Mouse (Mus musculus): ENCODE measurements at regions not wholly inside any gene's neighbourhood (a gene's known extent, or its start where the extent isn't known, plus 50 kb on each side); places are given as distances from the start of the nearest gene placed in this dataset.

- H3K4me1 ChIP-seq: no peaks in the 10 kb centered on the region
- no peaks in the 10 kb centered on the region for H3K27me3 ChIP-seq (replicated peaks)
- no peak overlapping the region for H3K27ac ChIP-seq
- no peak overlapping the region for H3K4me2 ChIP-seq (replicated peaks)
- H3K9ac ChIP-seq: no peak overlapping the region
- WGBS: 25% methylated on average over 4 of the region's 4 CpGs
- no peak overlapping the region for H3K4me3 ChIP-seq
- ATAC-seq (ENCODE audit: low FRiP score, low read depth): no peak
- no peaks in the 10 kb centered on the region for H3K9me3 ChIP-seq
- H3K36me3 ChIP-seq: no peaks in the 10 kb centered on the region
These were observed 142.1 kb upstream of the Slc22a12 start for GRCm38 (mm10) chr19:6684921-6685320.

- Histone ChIP-seq H3K4me3 (no peak overlapping the region), H3K9ac (no peak overlapping the region), H3K4me1 (no peaks in the 10 kb centered on the region), H3K9me3 (no peaks in the 10 kb centered on the region), H3K4me2 (replicated peaks) (no peak overlapping the region), H3K36me3 (no peaks in the 10 kb centered on the region), H3K27ac (no peak overlapping the region), H3K27me3 (replicated peaks) (no peaks in the 10 kb centered on the region)
- ATAC-seq (ENCODE audit: low FRiP score, low read depth): no peak
- WGBS: 22% methylated on average over 13 of the region's 14 CpGs
These were observed 136.8 kb upstream of the Slc22a12 start for GRCm38 (mm10) chr19:6679392-6680307.

- H3K27ac ChIP-seq: no peak overlapping the region
- ATAC-seq (ENCODE audit: low FRiP score, low read depth): no peak
- no peak overlapping the region for H3K4me3 ChIP-seq
- no peaks in the 10 kb centered on the region for H3K36me3 ChIP-seq
- H3K9me3 ChIP-seq: no peaks in the 10 kb centered on the region
- no peaks in the 10 kb centered on the region for H3K27me3 ChIP-seq (replicated peaks)
- 84% methylated on average over 12 of the region's 12 CpGs for WGBS
- no peak overlapping the region for H3K4me2 ChIP-seq (replicated peaks)
- H3K9ac ChIP-seq: no peak overlapping the region
- no peaks in the 10 kb centered on the region for H3K4me1 ChIP-seq
These were observed 134.7 kb upstream of the Slc22a12 start for GRCm38 (mm10) chr19:6677511-6677910.

- no peak overlapping the region for H3K4me3 ChIP-seq
- H3K9me3 ChIP-seq: no peaks in the 10 kb centered on the region
- no peak overlapping the region for H3K27ac ChIP-seq
- H3K9ac ChIP-seq: no peak overlapping the region
- no peak overlapping the region for H3K4me2 ChIP-seq (replicated peaks)
- ATAC-seq (ENCODE audit: low FRiP score, low read depth): no peak
- H3K4me1 ChIP-seq: no peaks in the 10 kb centered on the region
- 45% methylated on average over 3 of the region's 3 CpGs for WGBS
- no peaks in the 10 kb centered on the region for H3K36me3 ChIP-seq
- no peaks in the 10 kb centered on the region for H3K27me3 ChIP-seq (replicated peaks)
These were observed 132.8 kb upstream of the Slc22a12 start for GRCm38 (mm10) chr19:6675586-6675985.

- Histone ChIP-seq H3K27me3 (replicated peaks) (no peaks in the 10 kb centered on the region), H3K4me2 (replicated peaks) (no peak overlapping the region), H3K27ac (no peak overlapping the region), H3K4me3 (no peak overlapping the region), H3K4me1 (no peaks in the 10 kb centered on the region), H3K9me3 (no peaks in the 10 kb centered on the region), H3K36me3 (no peaks in the 10 kb centered on the region), H3K9ac (no peak overlapping the region)
- no peak for ATAC-seq (ENCODE audit: low FRiP score, low read depth)
- 89% methylated on average over 6 of the region's 6 CpGs for WGBS
These were observed 128.9 kb upstream of the Slc22a12 start for GRCm38 (mm10) chr19:6671696-6672095.

GRCm38 (mm10) chr19:6669881-6670280, 127.0 kb upstream of the Slc22a12 start:
- Histone ChIP-seq H3K27me3 (replicated peaks) (no peaks in the 10 kb centered on the region; the same call in 1 of the 2 replicates), H3K36me3 (no peaks in the 10 kb centered on the region), H3K4me2 (replicated peaks) (no peak overlapping the region), H3K9me3 (no peaks in the 10 kb centered on the region), H3K4me1 (no peaks in the 10 kb centered on the region), H3K9ac (no peak overlapping the region), H3K27ac (no peak overlapping the region), H3K4me3 (no peak overlapping the region)
- 83% methylated on average over 8 of the region's 8 CpGs for WGBS
- ATAC-seq (ENCODE audit: low FRiP score, low read depth): no peak

- Histone ChIP-seq H3K36me3 (no peaks in the 10 kb centered on the region), H3K4me1 (peaks cover 2% of the 10 kb centered on the region; the same call in 1 of the 2 replicates), H3K9ac (no peak overlapping the region), H3K4me3 (no peak overlapping the region), H3K27me3 (replicated peaks) (no peaks in the 10 kb centered on the region; the same call in 1 of the 2 replicates), H3K4me2 (replicated peaks) (no peak overlapping the region), H3K9me3 (no peaks in the 10 kb centered on the region), H3K27ac (no peak overlapping the region)
- 72% methylated on average over 2 of the region's 2 CpGs for WGBS
- no peak for ATAC-seq (ENCODE audit: low FRiP score, low read depth)
These were observed 125.7 kb upstream of the Slc22a12 start for GRCm38 (mm10) chr19:6668545-6668944.

- 77% methylated on average over 6 of the region's 6 CpGs for WGBS
- ATAC-seq (ENCODE audit: low FRiP score, low read depth): no peak
These were observed 123.4 kb upstream of the Slc22a12 start for GRCm38 (mm10) chr19:6666187-6666722.

GRCm38 (mm10) chr19:6665264-6666054, 122.6 kb upstream of the Slc22a12 start:
- Histone ChIP-seq H3K4me3 (no peak overlapping the region), H3K27me3 (replicated peaks) (no peaks in the 10 kb centered on the region; the same call in 1 of the 2 replicates), H3K36me3 (no peaks in the 10 kb centered on the region), H3K9ac (no peak overlapping the region), H3K27ac (no peak overlapping the region), H3K9me3 (no peaks in the 10 kb centered on the region), H3K4me2 (replicated peaks) (no peak overlapping the region), H3K4me1 (peaks cover 3% of the 10 kb centered on the region; the same call in 1 of the 2 replicates)
- WGBS: 77% methylated on average over 15 of the region's 15 CpGs
- no peak for ATAC-seq (ENCODE audit: low FRiP score, low read depth)

More at GRCm38 (mm10) chr19:6666187-6666722, 123.4 kb upstream of the Slc22a12 start:
- no peaks in the 10 kb centered on the region for H3K9me3 ChIP-seq
- no peak overlapping the region for H3K9ac ChIP-seq
- H3K36me3 ChIP-seq: no peaks in the 10 kb centered on the region
- peaks cover 3% of the 10 kb centered on the region; the same call in 1 of the 2 replicates for H3K4me1 ChIP-seq
- no peak overlapping the region for H3K4me2 ChIP-seq (replicated peaks)
- H3K27me3 ChIP-seq (replicated peaks): no peaks in the 10 kb centered on the region; the same call in 1 of the 2 replicates
- H3K27ac ChIP-seq: no peak overlapping the region
- H3K4me3 ChIP-seq: no peak overlapping the region

GRCm38 (mm10) chr19:6664311-6664952, 121.6 kb upstream of the Slc22a12 start:
- 87% methylated on average over 12 of the region's 12 CpGs for WGBS

GRCm38 (mm10) chr19:6663391-6663790, 120.6 kb upstream of the Slc22a12 start:
- WGBS: 3% methylated on average over 10 of the region's 10 CpGs
- H3K4me2 ChIP-seq (replicated peaks): no peak overlapping the region
- H3K4me1 ChIP-seq: peaks cover 3% of the 10 kb centered on the region; the same call in 1 of the 2 replicates
- H3K36me3 ChIP-seq: no peaks in the 10 kb centered on the region
- H3K9me3 ChIP-seq: no peaks in the 10 kb centered on the region
- peak; percentile 66; the same call in 1 of the 2 replicates for ATAC-seq (ENCODE audit: low FRiP score, low read depth)
- no peak overlapping the region for H3K4me3 ChIP-seq
- no peak overlapping the region for H3K27ac ChIP-seq
- no peak overlapping the region for H3K9ac ChIP-seq
- no peaks in the 10 kb centered on the region; the same call in 1 of the 2 replicates for H3K27me3 ChIP-seq (replicated peaks)

More at GRCm38 (mm10) chr19:6664311-6664952, 121.6 kb upstream of the Slc22a12 start:
- H3K4me3 ChIP-seq: no peak overlapping the region
- H3K36me3 ChIP-seq: no peaks in the 10 kb centered on the region
- no peak overlapping the region for H3K4me2 ChIP-seq (replicated peaks)
- no peak overlapping the region for H3K9ac ChIP-seq
- peaks cover 3% of the 10 kb centered on the region; the same call in 1 of the 2 replicates for H3K4me1 ChIP-seq
- no peak for ATAC-seq (ENCODE audit: low FRiP score, low read depth)
- H3K27me3 ChIP-seq (replicated peaks): no peaks in the 10 kb centered on the region; the same call in 1 of the 2 replicates
- H3K27ac ChIP-seq: no peak overlapping the region
- no peaks in the 10 kb centered on the region for H3K9me3 ChIP-seq

Data from neural tube, embryonic 12.5 days (tissue).